Mouse (Mus musculus) hindbrain, embryonic 14.5 days (tissue): ENCODE data around the gene Csrp1. TPM values are rescaled to one million over a fixed set of nuclear protein-coding genes. Genes with fewer than 3 reads are reported as not detected.

Source experiments
- ATAC-seq: fragments of 200-750 bp; cut with Nextera tagmentation; 2 replicates; pipeline ENCODE4 v1.8.0; 2017; ENCODE audit warnings: moderate number of reproducible peaks, mild to moderate bottlenecking, moderate TSS enrichment, moderate library complexity; ENCODE audit not compliant: low FRiP score
- DNase-seq: peaks from one replicate; pipeline ENCODE4 v3.0.0-alpha.2; 2015; ENCODE audit warnings: low spot score
- H3K27ac ChIP-seq: fragments of 300-500 bp; sonication (generic); 2 replicates; pipeline ENCODE4 v1.5.1; 2014; ENCODE audit warnings: mild to moderate bottlenecking, moderate library complexity
- H3K27me3 ChIP-seq: fragments of 300-500 bp; sonication (generic); 2 replicates; pipeline ENCODE4 v1.6.1; 2014; ENCODE audit warnings: mild to moderate bottlenecking, low read length, mixed read lengths; ENCODE audit not compliant: control insufficient read depth, insufficient read depth
- H3K36me3 ChIP-seq: fragments of 300-500 bp; sonication (generic); replicated peaks from 2 replicates; pipeline ENCODE4 v1.6.1; 2014; ENCODE audit not compliant: control insufficient read depth, insufficient read depth
- H3K4me1 ChIP-seq: fragments of 300-500 bp; sonication (generic); replicated peaks from 2 replicates; pipeline ENCODE4 v1.6.1; 2014; ENCODE audit warnings: antibody characterized with exemption, low read length, mixed read lengths; ENCODE audit not compliant: control insufficient read depth, insufficient read depth
- H3K4me2 ChIP-seq: fragments of 300-500 bp; sonication (generic); replicated peaks from 2 replicates; pipeline ENCODE4 v1.6.1; 2014; ENCODE audit warnings: mild to moderate bottlenecking, moderate library complexity
- H3K4me3 ChIP-seq: fragments of 300-500 bp; sonication (generic); replicated peaks from 2 replicates; pipeline ENCODE4 v1.5.1; 2014; ENCODE audit warnings: mild to moderate bottlenecking, low read length
- H3K9ac ChIP-seq: fragments of 300-500 bp; sonication (generic); 2 replicates; pipeline ENCODE4 v1.6.1; 2014
- H3K9me3 ChIP-seq: fragments of 300-500 bp; sonication (generic); 2 replicates; pipeline ENCODE4 v1.6.1; 2016; ENCODE audit warnings: low read length; ENCODE audit not compliant: control insufficient read depth
- WGBS: fragments of 180-500 bp; shearing (Covaris S2); extraction: QIAGEN DNeasy Blood & Tissue Kit; methylation state at CpG from one replicate; pipeline ENCODE4 v1.1.7; 2014; 5-methylcytosine and 5-hydroxymethylcytosine counted together
- polyA plus RNA-seq: library from polyadenylated mRNA; unstranded; fragments of >200 nt; fragmentation: Nextera tagmentation; extraction: Ambion mirVana; gene quantifications from 2 replicates; pipeline ENCODE4 v1.2.1, GENCODE M21; 2014

Gene Csrp1
- polyA plus RNA-seq: 21.7 and 22.1 TPM in 2 replicates

GRCm38 (mm10) chr1:135719983-135720382 lies at the start of gene Csrp1:
Gene Csrp1, plus strand, starts transcription at chr1:135720061.
- H3K4me1 ChIP-seq: no peaks in the 10 kb centered on the region
- WGBS: 76% methylated on average over 6 of the region's 6 CpGs
- no peaks in the 10 kb centered on the region for H3K36me3 ChIP-seq
- H3K4me2 ChIP-seq: no peak within 1 kb of the TSS
- ATAC-seq: no peak
- H3K9ac ChIP-seq: no peak within 1 kb of the TSS
- H3K4me3 ChIP-seq: no peak within 1 kb of the TSS
- H3K27ac ChIP-seq: no peak within 1 kb of the TSS
- no peaks in the 10 kb centered on the region for H3K27me3 ChIP-seq
- no peaks in the 10 kb centered on the region for H3K9me3 ChIP-seq
- no peak for DNase-seq

DNA sequence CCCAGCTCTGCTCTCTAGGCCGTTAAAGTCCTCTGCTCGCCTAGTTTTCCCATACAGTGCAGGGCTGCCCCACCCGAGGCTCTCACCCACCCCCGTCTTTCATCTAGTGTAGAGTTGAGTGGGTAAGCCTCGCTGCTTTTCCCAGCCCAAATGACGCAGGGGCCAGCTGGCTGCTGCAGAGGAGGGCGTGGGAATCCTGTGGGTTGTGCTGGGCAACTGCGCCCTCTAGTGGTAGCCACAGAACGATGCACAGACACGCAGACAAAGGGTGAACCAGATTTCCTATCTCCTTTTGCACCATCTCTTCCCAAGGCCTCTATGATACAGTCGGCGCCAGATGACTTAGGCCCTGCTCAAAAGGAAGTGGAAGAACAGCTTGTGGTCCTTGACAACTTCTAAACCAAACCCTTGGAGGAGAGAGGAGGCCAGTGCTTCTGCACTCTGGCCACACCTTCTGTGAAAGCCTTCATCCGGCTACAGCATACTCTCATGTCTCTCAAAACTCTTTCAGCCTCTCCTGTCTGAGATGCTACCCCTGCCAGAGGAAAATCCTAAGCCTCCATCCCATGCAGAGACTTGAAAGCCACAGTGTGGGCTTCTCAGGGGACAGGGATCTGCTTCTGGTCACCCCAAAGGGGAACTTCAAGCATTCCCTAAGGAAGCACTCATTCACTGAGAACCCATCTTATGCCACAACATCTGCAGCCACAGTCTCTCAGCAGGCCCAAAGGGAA lies 49.3 kb upstream of the Csrp1 start:
- Histone ChIP-seq H3K9ac (0 out of 2 replicates have a peak overlapping the region, but pooled peaks have one; percentile 16), H3K27ac (0 out of 2 replicates have a peak overlapping the region, but pooled peaks have one; percentile 40)

GRCm38 (mm10) chr1:135671406-135671805 lies 48.5 kb upstream of the Csrp1 start:
- H3K27me3 ChIP-seq: no peaks in the 10 kb centered on the region
- peaks cover 16% of the 10 kb centered on the region for H3K4me1 ChIP-seq
- DNase-seq (no peak), ATAC-seq (no peak)
- no peak overlapping the region for H3K4me3 ChIP-seq
- WGBS: 26% methylated on average over 1 of the region's 1 CpGs
- no peak overlapping the region for H3K9ac ChIP-seq
- H3K36me3 ChIP-seq: no peaks in the 10 kb centered on the region
- no peak overlapping the region for H3K27ac ChIP-seq
- H3K4me2 ChIP-seq: no peak overlapping the region
- H3K9me3 ChIP-seq: no peaks in the 10 kb centered on the region

More for the DNA sequence above, 49.3 kb upstream of the Csrp1 start:
- Histone ChIP-seq H3K4me3 (no peak overlapping the region), H3K4me2 (peak overlapping the region; percentile 29; the same call in 1 of the 2 replicates), H3K36me3 (no peaks in the 10 kb centered on the region), H3K27me3 (no peaks in the 10 kb centered on the region), H3K4me1 (peaks cover 16% of the 10 kb centered on the region), H3K9me3 (no peaks in the 10 kb centered on the region)
- WGBS: 13% methylated on average over 13 of the region's 13 CpGs
- ATAC-seq (peak; percentile 87), DNase-seq (peak; percentile 90)

- Histone ChIP-seq H3K4me3 (no peak overlapping the region), H3K9me3 (no peaks in the 10 kb centered on the region), H3K9ac (0 out of 2 replicates have a peak overlapping the region, but pooled peaks have one; percentile 9), H3K4me2 (no peak overlapping the region), H3K27ac (no peak overlapping the region), H3K27me3 (no peaks in the 10 kb centered on the region), H3K4me1 (peaks cover 20% of the 10 kb centered on the region), H3K36me3 (no peaks in the 10 kb centered on the region)
- ATAC-seq: no peak
- no peak for DNase-seq
- WGBS: 58% methylated on average over 8 of the region's 8 CpGs
Measured at GRCm38 (mm10) chr1:135671956-135672355, 47.9 kb upstream of the Csrp1 start.

DNA sequence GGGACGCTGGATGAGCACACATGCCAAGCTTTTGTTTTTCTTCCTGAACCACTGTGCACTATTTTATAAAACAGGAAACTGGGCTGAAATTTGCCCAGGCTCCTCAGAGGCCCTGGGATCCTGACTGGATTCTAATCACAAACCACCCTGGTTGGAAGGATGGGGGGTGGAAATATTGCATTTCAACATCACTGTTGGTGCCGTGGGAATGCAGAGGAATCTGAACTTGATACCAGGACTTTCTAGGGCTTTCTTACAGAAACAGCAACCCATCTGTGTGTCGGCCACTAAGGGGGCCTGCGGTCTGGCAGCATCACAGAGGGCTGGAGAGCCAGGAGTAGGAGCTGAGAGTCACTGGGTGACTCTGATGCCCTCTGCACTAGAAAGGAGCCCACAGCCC lies 47.5 kb upstream of the Csrp1 start:
- no peak for ATAC-seq
- Histone ChIP-seq H3K4me3 (no peak overlapping the region), H3K9me3 (no peaks in the 10 kb centered on the region), H3K27me3 (no peaks in the 10 kb centered on the region), H3K36me3 (no peaks in the 10 kb centered on the region), H3K4me1 (peaks cover 21% of the 10 kb centered on the region), H3K27ac (no peak overlapping the region), H3K9ac (0 out of 2 replicates have a peak overlapping the region, but pooled peaks have one; percentile 9), H3K4me2 (no peak overlapping the region)
- WGBS: 78% methylated on average over 4 of the region's 4 CpGs
- DNase-seq: no peak

- Histone ChIP-seq H3K4me1 (peaks cover 21% of the 10 kb centered on the region), H3K27me3 (no peaks in the 10 kb centered on the region), H3K4me3 (no peak overlapping the region), H3K4me2 (no peak overlapping the region), H3K36me3 (no peaks in the 10 kb centered on the region), H3K9me3 (no peaks in the 10 kb centered on the region), H3K9ac (no peak overlapping the region), H3K27ac (no peak overlapping the region)
- DNase-seq (no peak), ATAC-seq (no peak)
- whole genome bisulfite sequencing: 84% methylated on average over 14 of the region's 14 CpGs
Measured at GRCm38 (mm10) chr1:135673423-135673822, 46.4 kb upstream of the Csrp1 start.

- no peak for ATAC-seq
Measured at GRCm38 (mm10) chr1:135675449-135676129, 44.3 kb upstream of the Csrp1 start.

DNA sequence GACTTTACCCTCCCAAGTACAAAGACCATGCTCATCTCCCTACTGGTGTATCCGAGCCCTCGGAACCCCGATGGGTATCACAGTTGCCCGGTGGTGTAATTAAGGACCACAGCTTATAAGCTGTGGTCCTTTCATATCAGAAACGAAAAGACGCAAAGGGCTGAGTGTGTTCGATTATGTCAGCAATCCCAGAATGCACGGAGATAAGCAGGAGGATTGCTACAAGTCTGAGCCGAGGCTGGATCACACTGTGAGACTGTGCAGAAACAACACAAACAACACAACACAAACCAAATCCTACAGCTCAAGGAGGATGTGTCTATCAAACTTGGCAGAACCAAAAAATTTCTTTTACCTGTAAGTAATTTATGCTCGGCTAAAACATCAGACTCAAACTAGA lies 43.6 kb upstream of the Csrp1 start:
- WGBS: 86% methylated on average over 10 of the region's 10 CpGs
- no peak overlapping the region for H3K4me2 ChIP-seq
- H3K27me3 ChIP-seq: no peaks in the 10 kb centered on the region
- ATAC-seq: no peak
- no peak for DNase-seq
- 0 out of 2 replicates have a peak overlapping the region, but pooled peaks have one; percentile 2 for H3K9ac ChIP-seq
- H3K27ac ChIP-seq: no peak overlapping the region
- H3K4me1 ChIP-seq: 0 out of 2 replicates have a peak, but pooled peaks cover 8% of the 10 kb centered on the region
- H3K9me3 ChIP-seq: no peaks in the 10 kb centered on the region
- H3K4me3 ChIP-seq: no peak overlapping the region
- no peaks in the 10 kb centered on the region for H3K36me3 ChIP-seq

More at GRCm38 (mm10) chr1:135675449-135676129, 44.3 kb upstream of the Csrp1 start:
- no peak for DNase-seq
- WGBS: 24% methylated on average over 11 of the region's 11 CpGs
- Histone ChIP-seq H3K27ac (no peak overlapping the region), H3K4me2 (no peak overlapping the region), H3K27me3 (no peaks in the 10 kb centered on the region), H3K9ac (no peak overlapping the region), H3K9me3 (no peaks in the 10 kb centered on the region), H3K4me3 (no peak overlapping the region), H3K4me1 (0 out of 2 replicates have a peak, but pooled peaks cover 9% of the 10 kb centered on the region), H3K36me3 (no peaks in the 10 kb centered on the region)
